Mouse (Mus musculus) c-Kit-positive CD71-positive TER-119-positive erythroid progenitor cells, embryonic 14.5 days (primary cell): ENCODE data around the gene Slc35c1.

Experiments
- DNase-seq: peaks from one replicate; pipeline ENCODE4 v3.0.0-alpha.2; 2013; ENCODE audit warnings: low spot score

The Slc35c1 gene

GRCm38 (mm10) chr2:92403776-92404319 lies 56.5 kb downstream of the Slc35c1 start:
- DNase-seq = no peak
